Mouse (Mus musculus) 416B (cell line): ENCODE data around the gene Bax.
"Not testable (repeated sequence)": the region's sequence is repeated elsewhere in the genome, so short reads cannot be mapped to it uniquely, and the experiment has no call there.

Experiments
- DNase-seq: peaks from one replicate; pipeline ENCODE4 v3.0.0; 2011; ENCODE audit warnings: low read depth

Gene Bax

DNA sequence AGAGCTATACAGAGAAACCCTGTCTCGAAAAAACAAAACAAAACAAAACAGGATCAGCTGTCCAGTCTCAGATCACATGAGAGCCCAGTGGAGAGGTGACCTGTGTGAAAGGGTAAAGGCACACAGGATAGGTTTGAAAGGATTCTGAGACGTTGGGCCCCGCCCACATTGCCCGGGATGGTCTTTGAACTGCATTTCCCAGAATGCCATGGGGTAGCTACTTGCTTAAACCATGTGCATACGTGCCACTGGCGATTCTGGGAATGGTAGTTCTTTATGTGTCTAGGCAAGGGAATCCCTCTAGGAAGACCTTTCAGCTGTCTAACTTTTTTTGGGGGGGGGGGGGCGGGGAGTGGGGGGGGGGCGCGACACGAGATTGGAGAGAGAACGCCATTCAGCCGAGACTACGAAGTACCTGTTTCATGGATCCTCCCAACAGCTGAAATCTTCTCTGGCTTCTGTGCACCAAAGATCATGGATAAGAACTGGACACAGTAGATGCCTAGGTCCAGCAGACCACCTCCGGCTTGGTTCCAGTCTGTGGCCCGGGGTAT is 14.8 kb upstream of the Bax start, which contains the start of gene Tulp2:
Gene Tulp2, plus strand, starts transcription at position 504 of the 554 bp plus-strand sequence.
- DNase-seq = peak; percentile 79

DNA sequence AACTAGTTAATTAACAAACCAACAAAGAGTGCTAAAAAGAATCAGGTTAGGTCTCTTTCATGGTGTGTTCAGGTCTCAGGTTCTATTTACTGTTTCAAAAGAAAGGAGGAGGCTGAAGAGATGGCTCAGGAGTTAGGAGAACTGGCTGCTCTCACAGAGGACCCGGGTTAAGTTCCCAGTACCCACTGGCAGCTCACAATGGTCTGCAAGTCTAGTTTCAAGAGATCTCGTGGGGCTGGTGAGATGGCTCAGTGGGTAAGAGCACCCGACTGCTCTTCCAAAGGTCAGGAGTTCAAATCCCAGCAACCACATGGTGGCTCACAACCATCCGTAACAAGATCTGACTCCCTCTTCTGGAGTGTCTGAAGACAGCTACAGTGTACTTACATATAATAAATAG is 13.6 kb upstream of the Bax start:
- DNase-seq = not testable (repeated sequence)

DNA sequence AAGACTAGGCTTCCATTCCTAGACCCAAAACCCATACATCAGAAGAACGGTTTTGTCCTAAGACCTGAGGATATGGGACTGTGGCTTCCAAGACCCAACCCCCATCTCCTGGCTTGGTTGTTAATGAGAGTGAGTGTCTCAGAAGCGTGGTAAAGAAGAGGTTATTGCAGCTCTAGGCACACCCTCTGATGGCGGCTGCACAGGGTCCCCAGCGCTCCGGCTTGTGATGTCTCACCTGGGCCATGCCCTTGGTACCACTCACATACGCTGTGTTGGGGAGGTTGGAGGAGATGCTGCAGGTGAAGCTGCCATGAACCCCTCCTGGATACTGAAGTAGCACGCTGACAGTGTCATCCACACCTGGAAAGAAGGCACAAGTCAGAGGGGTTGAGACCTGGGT is 12.1 kb upstream of the Bax start:
- DNase-seq = no peak

DNA sequence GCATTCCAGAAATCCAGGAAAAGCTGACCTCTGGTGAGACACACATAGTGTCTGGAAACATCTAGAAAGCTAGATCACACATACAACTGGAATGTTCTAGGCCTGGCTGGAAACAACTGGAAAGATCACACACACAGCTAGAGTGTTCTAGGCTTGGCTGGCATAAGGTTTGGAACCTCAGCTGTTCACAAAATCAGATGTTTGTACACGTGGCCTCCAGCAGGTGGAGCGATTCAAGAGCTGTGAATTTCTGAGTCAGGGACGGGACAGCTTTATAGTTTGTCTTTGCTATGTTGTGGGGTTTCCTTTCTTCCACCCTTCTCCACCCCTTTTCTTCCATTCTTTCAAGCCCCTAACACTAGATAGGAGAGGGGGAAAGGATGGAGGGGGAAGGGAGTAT is 10.3 kb upstream of the Bax start:
- peak; percentile 82 for DNase-seq

DNA sequence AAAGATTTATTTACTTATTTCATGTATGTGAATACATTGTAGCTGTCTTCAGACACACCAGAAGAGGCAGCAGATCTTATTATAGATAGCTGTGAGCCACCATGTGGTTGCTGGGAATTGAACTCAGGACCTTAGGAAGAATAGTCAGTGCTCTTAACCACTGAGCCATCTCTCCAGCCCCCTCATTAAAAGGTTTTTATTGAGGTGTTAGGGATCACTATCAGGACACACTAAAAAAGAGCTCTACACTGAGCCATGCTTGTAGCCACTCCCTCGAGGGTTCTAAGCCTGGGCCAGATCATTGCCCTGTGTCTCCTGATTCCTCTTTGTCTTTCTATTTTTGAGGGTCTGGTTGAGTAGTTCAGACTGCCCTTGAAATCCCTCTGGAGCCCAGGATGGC is 9.8 kb upstream of the Bax start:
- no peak for DNase-seq

DNA sequence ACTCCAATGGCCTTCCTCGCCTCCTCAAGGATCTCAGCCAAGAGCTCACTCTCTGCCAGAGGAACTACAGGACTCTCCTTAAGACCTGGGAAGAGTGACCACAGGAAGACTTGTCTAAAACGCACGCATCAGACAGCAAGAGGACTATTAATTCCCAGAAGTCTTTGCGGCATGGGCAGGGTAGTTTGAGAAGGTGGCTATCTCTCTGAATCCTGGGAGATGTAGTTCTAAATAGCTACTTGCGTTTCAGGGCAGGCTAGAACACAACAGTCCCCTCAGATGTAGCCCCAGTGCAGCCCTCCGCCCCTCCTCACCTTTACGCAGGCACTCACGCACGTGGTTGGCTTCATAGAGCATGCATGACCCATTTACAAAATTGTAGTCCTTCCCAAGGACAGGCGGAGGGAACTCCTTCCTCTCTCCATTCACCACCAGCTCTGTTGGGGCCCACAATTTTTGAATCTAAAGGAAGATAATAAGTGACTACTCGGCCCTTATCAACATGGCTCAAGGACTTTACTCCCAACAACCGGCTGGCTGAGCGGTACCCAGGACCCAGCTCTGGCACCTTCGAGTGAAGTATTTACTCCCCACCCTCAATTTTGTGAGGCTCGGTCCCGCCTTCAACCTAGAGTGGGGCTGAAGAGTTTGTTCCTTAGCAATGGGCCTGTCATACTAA is 8.7 kb upstream of the Bax start:
- DNase-seq = peak; percentile 88

DNA sequence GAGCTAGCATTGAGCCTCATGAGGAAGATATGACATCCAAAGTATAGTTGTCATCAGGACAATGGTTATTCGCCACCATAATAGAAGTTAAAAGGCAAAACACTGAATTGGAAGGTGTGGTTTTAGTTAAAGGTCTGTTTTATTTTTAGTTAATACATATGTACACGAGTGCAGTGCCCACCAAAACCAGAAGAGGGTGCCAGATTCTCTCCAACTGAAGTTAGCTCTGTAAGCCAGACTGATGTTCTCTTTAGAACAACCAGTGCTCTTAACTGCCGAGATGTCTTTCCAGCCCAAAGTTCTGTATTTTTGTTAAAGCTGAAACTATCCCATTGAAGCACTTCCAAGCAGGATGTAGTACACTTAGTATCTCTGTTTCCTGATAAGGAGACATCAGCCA is 4.2 kb upstream of the Bax start:
- peak; percentile 85 for DNase-seq

DNA sequence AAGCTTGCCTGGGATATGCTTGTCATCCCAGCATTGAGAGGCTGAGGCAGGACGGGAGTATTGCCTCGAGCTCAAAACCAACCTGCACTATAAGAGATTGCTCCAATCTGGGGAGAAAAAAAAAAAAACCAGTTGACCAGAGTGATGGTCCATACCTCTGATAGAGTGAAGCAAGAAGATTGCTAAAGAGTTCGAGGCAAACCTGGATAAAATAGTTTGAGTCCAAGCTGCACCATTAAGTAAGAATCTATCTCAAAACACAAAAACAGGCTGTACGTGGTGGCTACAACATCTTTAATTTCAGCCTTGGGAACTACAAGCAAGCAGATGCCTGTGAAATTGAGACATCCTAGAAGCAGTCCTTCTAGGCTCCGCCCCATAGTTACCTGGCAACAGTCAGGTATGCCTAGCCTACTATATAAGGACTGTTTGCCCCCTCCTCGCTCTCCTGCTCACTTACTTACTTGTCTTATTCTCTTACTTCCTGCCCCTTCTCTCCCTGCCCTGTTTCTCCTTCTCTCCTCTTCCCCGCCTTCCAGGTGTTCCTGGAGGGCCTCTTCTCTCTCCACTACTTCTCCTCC is 482 bp upstream of the Bax start:
- no peak for DNase-seq

DNA sequence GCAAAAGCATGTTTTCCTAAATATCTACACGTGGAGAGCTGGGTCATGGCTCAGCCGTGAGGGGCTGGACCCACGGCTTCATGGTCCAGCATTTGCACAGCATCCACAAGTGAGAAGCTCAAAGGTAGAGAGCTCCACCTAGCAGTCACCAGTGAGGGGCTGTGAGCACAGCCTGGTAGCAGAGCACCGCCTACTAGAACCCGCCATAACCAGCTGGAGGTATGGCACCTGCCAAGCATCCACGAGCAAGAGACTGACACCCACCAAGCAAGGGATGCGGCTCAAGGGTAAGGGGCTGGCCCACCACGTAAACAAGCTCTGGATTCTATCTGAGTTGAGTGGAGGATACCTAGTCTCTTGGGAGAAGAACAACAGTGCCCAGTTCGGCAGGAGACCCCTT is 1.1 kb downstream of the Bax start:
- peak; percentile 69 for DNase-seq

DNA sequence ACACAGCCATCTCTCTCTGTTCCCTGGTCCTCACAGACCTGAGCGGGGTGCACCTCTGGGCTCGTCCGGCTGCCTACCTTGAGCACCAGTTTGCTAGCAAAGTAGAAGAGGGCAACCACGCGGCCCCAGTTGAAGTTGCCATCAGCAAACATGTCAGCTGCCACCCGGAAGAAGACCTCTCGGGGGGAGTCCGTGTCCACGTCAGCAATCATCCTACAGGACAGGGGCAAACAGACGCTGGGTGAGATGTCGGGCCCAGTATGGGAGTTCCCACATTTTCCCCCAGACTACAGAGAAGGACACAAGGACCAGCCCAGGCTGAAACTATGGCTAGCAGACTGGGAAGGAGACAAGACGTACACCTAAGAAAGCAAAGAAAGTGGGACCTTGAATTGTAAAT is 1.6 kb downstream of the Bax start:
- DNase-seq = no peak

DNA sequence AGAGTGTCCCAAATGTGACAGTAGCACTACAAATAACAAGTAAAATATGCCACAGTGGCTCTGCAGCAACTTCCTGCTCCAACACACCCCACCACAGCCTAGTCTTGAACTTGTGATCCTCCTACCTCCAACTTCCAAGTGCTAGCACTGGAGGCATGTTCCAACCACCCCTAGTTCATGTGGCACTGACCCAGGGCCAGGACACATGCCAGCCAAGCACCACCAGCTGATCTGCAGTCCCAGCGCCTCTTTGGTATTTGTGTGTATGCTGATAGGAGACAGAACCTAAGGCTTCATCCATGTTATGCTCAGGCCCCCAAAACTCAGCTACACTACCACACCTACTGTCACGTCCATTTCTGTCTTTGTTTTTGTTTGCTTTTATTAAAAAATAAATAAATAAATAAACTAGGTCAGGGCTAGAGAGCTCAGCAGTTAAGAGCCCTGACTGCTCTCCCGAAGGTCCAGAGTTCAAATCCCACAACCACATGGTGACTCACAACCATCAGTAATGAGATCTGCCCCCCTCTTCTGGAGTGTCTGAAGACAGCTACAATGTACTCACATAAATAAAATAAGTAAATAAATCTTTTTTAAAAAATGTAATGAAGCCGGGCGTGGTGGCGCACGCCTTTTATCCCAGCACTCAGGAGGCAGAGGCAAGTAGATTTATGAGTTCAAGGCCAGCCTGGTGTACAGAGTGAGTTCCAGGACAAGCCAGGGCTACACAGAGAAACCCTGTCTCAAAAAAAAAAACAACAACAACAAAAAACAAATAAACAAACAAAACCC is 2.5 kb downstream of the Bax start:
- no peak for DNase-seq

DNA sequence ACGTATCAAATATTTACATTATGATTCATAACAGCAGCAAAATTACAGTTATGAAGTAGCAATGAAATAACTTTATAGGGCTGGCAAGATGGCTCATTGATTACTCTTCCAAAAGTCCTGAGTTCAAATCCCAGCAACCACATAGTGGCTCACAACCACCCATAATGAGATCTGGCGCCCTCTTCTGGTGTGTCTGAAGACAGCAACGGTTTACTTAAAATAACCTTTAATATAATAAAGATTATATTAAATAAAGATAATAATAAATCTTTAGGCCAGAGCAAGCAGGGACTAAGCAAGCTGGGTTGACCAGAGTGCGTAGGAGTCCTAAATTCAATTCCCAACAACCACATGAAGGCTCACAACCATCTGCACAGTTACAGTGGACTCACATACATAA is 3.8 kb downstream of the Bax start:
- DNase-seq = not testable (repeated sequence)

DNA sequence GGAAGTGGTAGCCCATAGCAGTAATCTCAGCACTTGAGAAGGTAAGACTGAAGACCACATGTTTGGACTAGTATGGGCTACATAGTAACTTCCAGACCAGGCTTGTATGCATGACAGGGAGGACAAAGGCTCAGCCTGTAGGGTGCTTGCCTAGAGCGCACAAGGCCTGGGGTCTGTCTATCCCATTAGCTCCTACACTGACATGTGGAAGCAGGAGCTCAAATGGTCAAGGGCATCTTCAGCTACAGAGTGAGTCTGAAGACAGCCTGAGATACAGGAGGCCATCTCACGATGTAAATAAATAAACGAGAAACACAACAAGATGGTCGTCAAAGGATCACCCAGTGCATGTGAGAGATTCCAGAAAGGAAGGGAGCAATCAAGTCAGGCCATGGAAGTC is 4.4 kb downstream of the Bax start:
- DNase-seq = no peak

DNA sequence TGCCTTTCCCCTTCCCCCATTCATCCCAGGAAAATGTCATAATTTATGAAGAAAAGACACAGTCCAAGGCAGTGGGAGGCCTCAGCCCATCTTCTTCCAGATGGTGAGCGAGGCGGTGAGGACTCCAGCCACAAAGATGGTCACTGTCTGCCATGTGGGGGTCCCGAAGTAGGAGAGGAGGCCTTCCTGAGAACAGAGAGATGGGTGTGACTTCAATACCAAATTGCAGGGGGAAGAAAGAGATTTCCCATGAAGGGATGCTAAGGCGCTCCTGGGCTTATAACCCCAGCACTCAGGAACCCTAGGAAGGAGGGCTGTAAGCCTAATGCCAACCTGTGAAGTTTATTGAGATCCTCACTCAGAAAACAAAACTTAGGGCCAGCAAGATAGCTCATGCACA is 4.9 kb downstream of the Bax start:
- DNase-seq = no peak

DNA sequence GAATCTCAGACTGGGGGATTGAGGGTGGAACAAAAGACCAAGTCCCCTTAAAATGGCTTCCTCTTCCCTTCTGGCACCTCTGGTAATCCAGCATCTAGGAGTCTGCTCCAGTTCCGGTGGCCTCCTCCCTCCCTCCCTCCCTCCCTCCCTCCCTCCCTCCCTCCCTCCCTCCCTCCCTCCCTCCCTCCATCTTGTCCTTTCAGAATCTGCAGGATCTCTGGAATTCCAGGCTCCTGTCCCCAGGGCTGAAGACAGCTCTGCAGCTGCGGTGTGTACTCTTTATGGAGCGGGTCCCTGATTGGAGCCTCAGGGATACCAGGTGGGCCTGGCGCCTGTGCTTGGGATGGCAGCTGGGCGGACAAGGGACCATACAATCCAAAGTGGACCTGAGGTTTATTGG is 5.4 kb downstream of the Bax start:
- DNase-seq = no peak

DNA sequence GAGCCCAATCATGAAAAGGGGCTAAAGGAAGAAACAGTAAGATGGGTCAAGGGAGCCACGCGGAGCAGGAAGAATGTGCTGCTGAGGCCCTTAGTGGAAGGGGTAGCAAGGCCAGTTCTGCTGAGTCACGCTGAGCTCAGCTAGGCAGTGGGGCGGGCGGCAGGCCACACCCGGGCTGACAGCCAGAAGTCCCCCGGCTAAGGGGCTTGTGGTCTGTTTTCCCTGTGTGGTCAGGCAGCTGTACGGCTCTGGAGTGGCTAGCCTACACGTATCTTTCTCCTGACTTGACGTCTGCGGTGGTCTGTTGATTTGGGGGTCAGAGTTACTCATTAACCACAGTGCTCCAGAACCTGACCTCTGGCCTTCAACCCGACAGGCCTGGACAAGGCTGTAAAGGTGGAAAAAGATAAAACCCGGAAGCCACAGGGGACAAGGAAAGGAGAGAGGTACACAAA is 5.8 kb downstream of the Bax start:
- DNase-seq = peak; percentile 99

DNA sequence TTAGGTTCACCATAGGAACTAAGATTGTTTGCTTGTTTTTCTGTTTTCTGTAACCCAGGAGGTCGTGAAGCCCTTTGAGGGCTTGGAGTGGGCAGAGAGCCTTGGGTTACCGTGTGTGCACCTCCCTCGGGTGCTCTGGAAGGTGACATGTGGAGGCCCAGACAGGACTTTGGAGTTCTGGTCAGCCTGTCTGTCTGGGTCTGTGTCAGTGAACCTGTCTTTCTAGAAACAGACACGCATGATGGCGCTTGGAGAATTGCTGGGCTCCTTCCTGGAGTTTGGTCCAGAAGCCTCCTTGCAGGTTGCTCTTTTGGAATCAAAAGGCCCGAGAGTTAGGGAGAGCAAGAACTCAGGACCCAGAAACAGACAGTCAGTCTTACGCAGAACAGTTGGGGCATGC is 6.3 kb downstream of the Bax start:
- no peak for DNase-seq

DNA sequence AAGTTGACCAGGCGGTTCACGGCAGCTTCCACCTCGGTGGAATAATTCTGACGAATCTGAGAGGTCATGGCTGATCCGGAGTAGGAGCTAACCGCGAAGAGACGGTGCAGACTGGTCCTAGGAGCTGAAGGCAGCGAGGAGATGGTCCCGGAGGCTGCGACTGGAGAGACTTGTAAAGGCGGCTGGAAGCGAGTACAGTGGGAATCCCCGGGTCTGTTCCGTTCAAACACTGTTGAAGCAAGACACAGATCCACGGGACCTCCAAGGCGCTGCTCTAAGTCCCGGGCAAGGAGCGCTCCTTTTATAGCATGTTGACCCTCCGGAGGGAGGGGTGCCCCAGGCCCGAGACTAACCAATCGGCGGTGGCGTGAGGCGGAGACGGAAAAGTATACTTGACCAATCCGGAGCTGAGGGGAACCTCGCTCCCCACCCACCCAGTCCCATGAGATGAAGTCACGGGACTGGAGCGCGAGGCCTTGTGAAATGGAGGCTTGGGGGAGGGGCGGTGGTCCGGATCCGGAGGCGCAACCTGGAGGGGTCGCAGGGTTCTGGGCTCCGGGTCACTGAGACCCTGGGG is 7.0 kb downstream of the Bax start, which contains the start of gene Ftl1:
Gene Ftl1, minus strand, starts transcription at position 321 of the 577 bp plus-strand sequence.
- DNase-seq = peak; percentile 99

DNA sequence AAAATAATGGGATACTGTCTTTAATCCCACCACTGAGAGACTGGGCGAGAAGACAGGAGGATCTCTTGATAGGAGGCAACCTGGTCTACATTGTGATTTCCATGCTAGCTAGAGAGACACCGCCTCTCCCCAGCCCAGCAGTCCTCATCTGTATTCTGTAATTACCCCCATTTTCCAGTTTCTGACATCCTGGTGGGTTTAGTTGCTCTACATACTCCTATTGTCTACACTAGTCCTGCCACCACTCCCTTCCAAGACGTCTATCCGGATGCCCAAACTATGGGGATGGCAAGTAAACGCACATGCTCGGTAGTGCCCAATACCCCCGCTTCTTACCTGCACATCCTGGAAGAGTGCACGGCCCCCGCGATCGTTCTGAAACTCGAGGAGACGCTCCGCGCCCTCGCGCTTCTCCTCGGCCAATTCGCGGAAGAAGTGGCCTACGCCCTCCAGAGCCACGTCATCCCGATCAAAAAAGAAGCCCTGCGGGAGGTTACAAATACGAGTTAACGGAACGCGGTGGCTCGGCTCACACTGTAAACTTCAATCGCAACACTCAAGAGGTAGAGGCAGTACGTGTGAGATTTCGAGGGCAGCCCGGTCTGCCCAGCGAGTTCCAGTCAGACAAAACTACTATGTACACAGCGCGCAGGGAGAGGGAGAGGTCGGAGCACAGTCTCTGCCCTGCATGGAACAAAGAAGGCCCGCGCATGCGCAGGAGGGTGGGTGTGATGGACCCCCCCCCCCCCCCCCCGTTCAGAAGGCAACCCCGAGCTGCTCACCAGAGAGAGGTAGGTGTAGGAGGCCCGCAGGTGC is 7.7 kb downstream of the Bax start:
- peak; percentile 83 for DNase-seq

DNA sequence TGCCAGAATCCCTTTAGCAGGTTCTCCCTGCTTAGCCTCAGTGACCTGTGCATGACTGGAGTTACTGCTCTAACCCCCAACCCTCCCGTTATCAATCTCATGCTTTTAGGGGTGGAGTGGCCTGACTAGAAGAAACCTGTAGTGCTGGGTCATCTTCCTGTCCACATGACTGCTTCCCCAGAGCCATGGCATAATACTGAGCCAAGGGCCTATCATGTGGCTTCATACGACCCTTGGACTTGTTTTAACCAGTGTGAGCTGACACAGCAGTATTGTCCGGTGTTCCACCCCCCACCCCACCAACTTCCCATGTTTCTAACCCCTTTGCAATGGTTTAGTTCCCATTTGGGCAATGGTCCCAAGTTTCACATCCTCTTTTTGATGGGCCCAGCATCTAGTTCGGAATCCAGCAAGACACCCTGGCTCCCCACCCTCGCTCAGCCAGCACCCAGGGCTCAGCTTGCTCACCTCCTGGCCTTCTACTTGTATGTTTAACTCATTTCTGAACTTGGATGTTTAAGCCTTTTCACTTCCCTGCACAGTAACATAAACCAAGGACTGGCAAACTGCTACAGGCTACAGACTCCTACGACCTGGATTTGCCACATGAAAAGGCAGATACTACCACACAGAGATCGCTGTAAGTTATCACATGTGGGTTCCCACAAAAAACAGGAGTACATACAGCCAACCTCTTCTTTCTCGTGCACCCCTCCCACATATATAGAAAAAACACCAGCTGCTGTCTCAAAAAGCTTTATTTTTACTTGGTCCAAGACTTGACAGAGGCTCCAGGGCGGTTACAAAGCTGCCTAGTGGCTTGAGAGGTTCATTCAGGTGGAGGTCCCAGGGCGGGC is 9.3 kb downstream of the Bax start:
- peak; percentile 89 for DNase-seq
